Mouse (Mus musculus) MEL-GATA-1-ER (cell line): Measurements from ENCODE around the gene Tmed2.
"Not testable (repeated sequence)": the region's sequence is repeated elsewhere in the genome, so short reads cannot be mapped to it uniquely, and the experiment has no call there.

Experiments used
- DNase-seq: peaks from one replicate; pipeline ENCODE4 v3.0.0-alpha.2; 2012; ENCODE audit warnings: low read depth; ENCODE audit errors: extremely low read depth

The Tmed2 gene

GRCm38 (mm10) chr5:124528351-124528750 lies 12.1 kb upstream of the Tmed2 start:
- DNase-seq = no peak

GRCm38 (mm10) chr5:124528791-124529190 lies 11.7 kb upstream of the Tmed2 start:
- DNase-seq = no peak

GRCm38 (mm10) chr5:124529191-124529651 lies 11.3 kb upstream of the Tmed2 start:
- no peak for DNase-seq

GRCm38 (mm10) chr5:124529697-124530096 lies 10.8 kb upstream of the Tmed2 start:
- no peak for DNase-seq

- DNase-seq = no peak
These were observed 9.6 kb upstream of the Tmed2 start, which contains the start of gene Rilpl1 for GRCm38 (mm10) chr5:124530655-124531582. Gene Rilpl1 (minus strand): TSS chr5:124531391.

- no peak for DNase-seq
These were observed 8.9 kb upstream of the Tmed2 start for GRCm38 (mm10) chr5:124531583-124531930.

GRCm38 (mm10) chr5:124532451-124532850 lies 8.0 kb upstream of the Tmed2 start:
- no peak for DNase-seq

GRCm38 (mm10) chr5:124535016-124535415 lies 5.5 kb upstream of the Tmed2 start:
- DNase-seq = no peak

- no peak for DNase-seq
These were observed 3.7 kb upstream of the Tmed2 start for GRCm38 (mm10) chr5:124536776-124537175.

- DNase-seq = peak; percentile 63
These were observed 1.4 kb upstream of the Tmed2 start for GRCm38 (mm10) chr5:124538813-124539792.

- no peak for DNase-seq
These were observed 590 bp upstream of the Tmed2 start for GRCm38 (mm10) chr5:124539905-124540304.

GRCm38 (mm10) chr5:124540905-124541601 lies 558 bp downstream of the Tmed2 start:
- no peak for DNase-seq

- DNase-seq = no peak
These were observed 1.1 kb downstream of the Tmed2 start for GRCm38 (mm10) chr5:124541602-124541973.

- DNase-seq = not testable (repeated sequence)
These were observed 10.2 kb downstream of the Tmed2 start for GRCm38 (mm10) chr5:124550737-124551136.

- DNase-seq = not testable (repeated sequence)
These were observed 11.0 kb downstream of the Tmed2 start for GRCm38 (mm10) chr5:124551349-124552093.

- no peak for DNase-seq
These were observed 11.6 kb downstream of the Tmed2 start for GRCm38 (mm10) chr5:124552094-124552472.

- peak; percentile 88 for DNase-seq
These were observed 12.2 kb downstream of the Tmed2 start, which contains the start of gene Ddx55 for GRCm38 (mm10) chr5:124552558-124553307. Gene Ddx55 (plus strand): TSS chr5:124552864.

GRCm38 (mm10) chr5:124553607-124554006 lies 13.1 kb downstream of the Tmed2 start:
- no peak for DNase-seq

GRCm38 (mm10) chr5:124555145-124555544 lies 14.7 kb downstream of the Tmed2 start:
- DNase-seq = no peak

GRCm38 (mm10) chr5:124571068-124571467 lies 30.6 kb downstream of the Tmed2 start:
- no peak for DNase-seq
